Mouse (Mus musculus) heart, postnatal 0 days (tissue): ENCODE measurements around the gene Spata7. TPM values are rescaled to one million over a fixed set of nuclear protein-coding genes. Genes with fewer than 3 reads are reported as not detected.

Experiments
- ATAC-seq: fragments of 200-750 bp; cut with Nextera tagmentation; 2 replicates; pipeline ENCODE4 v1.8.0; 2017; ENCODE audit warnings: low read depth, moderate number of reproducible peaks, moderate library complexity; ENCODE audit not compliant: insufficient read depth
- DNase-seq: peaks from one replicate; pipeline ENCODE4 v3.0.0-alpha.2; 2016; ENCODE audit warnings: low spot score
- H3K27ac ChIP-seq: fragments of 300-500 bp; sonication (generic); 2 replicates; pipeline ENCODE4 v1.5.1; 2014; ENCODE audit warnings: low read depth, mild to moderate bottlenecking
- H3K27me3 ChIP-seq: fragments of 300-500 bp; sonication (generic); 2 replicates; pipeline ENCODE4 v1.6.1; 2014; ENCODE audit warnings: low read length, mixed read lengths; ENCODE audit not compliant: control insufficient read depth, insufficient read depth
- H3K36me3 ChIP-seq: fragments of 300-500 bp; sonication (generic); replicated peaks from 2 replicates; pipeline ENCODE4 v1.6.1; 2014; ENCODE audit warnings: low read length, mixed read lengths; ENCODE audit not compliant: control insufficient read depth, insufficient read depth
- H3K4me1 ChIP-seq: fragments of 300-500 bp; sonication (generic); 2 replicates; pipeline ENCODE4 v1.6.1; 2014; ENCODE audit warnings: antibody characterized with exemption; ENCODE audit not compliant: control insufficient read depth, insufficient read depth
- H3K4me2 ChIP-seq: fragments of 300-500 bp; sonication (generic); 2 replicates; pipeline ENCODE4 v1.6.1; 2014; ENCODE audit warnings: low read depth, mild to moderate bottlenecking, low read length, moderate library complexity
- H3K4me3 ChIP-seq: fragments of 300-500 bp; sonication (generic); 2 replicates; pipeline ENCODE4 v1.5.1; 2014; ENCODE audit warnings: low read depth, low read length
- H3K9ac ChIP-seq: fragments of 300-500 bp; sonication (generic); replicated peaks from 2 replicates; pipeline ENCODE4 v1.6.1; 2014; ENCODE audit warnings: low read depth, low read length, mixed read lengths
- H3K9me3 ChIP-seq: fragments of 300-500 bp; sonication (generic); replicated peaks from 2 replicates; pipeline ENCODE4 v1.6.1; 2016; ENCODE audit warnings: low read length; ENCODE audit not compliant: control insufficient read depth
- CTCF ChIP-seq: IDR thresholded peaks from 2 replicates; pipeline ENCODE4 v1.5.1; 2016; ENCODE audit warnings: antibody characterized with exemption, control low read depth, low read depth
- EP300 ChIP-seq: IDR thresholded peaks from 2 replicates; pipeline ENCODE4 v1.6.1; 2016; ENCODE audit warnings: antibody characterized with exemption, low read depth
- WGBS: fragments of 180-500 bp; shearing (Covaris S2); extraction: QIAGEN DNeasy Blood & Tissue Kit; methylation state at CpG from one replicate; pipeline ENCODE4 v1.1.7; 2014; 5-methylcytosine and 5-hydroxymethylcytosine counted together
- polyA plus RNA-seq: library from polyadenylated mRNA; unstranded; fragments of >200 nt; fragmentation: Nextera tagmentation; extraction: Ambion mirVana; gene quantifications from 2 replicates; pipeline ENCODE4 v1.2.1, GENCODE M21; 2015
- total RNA-seq: library from RNA; depleted of rRNA; stranded (reverse); fragments of >200 nt; gene quantifications from 2 replicates; pipeline ENCODE4 v1.2.3, GENCODE M21; 2014; ENCODE audit warnings: low replicate concordance

Gene Spata7
- total and polyA plus RNA-seq, 2 experiments from 2014 or later, result 3.3 to 8.7 TPM

DNA sequence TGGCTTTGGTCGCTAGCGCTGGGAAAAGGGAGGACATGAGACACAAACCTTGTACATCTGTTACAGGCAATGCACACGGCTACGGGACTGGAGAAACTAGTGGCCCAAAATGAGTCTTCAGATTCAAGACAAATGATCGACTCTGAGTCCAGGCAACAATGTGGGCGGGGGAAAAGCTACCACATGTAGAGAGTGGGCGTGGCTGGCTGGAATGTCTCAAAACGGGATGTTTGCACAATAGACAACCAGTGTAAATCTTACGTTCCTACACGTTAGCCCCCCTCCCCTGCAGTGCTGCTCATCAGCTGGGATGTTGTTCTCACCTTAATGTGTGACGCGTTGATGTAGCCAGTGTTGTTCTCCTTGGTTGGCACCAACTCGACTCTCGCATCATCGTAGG, 54.2 kb downstream of the Spata7 start:
- no peaks in the 10 kb centered on the region for H3K27me3 ChIP-seq
- TF ChIP-seq EP300 (no peak), CTCF (no peak)
- DNase-seq (no peak), ATAC-seq (no peak)
- no peaks in the 10 kb centered on the region for H3K9me3 ChIP-seq
- no peak overlapping the region for H3K27ac ChIP-seq
- 87% methylated on average over 15 of the region's 15 CpGs for WGBS
- peaks cover 9% of the 10 kb centered on the region for H3K4me1 ChIP-seq
- H3K36me3 ChIP-seq, result peaks cover 54% of the 10 kb centered on the region
- no peak overlapping the region for H3K9ac ChIP-seq
- H3K4me3 ChIP-seq, result no peak overlapping the region
- H3K4me2 ChIP-seq, result no peak overlapping the region

DNA sequence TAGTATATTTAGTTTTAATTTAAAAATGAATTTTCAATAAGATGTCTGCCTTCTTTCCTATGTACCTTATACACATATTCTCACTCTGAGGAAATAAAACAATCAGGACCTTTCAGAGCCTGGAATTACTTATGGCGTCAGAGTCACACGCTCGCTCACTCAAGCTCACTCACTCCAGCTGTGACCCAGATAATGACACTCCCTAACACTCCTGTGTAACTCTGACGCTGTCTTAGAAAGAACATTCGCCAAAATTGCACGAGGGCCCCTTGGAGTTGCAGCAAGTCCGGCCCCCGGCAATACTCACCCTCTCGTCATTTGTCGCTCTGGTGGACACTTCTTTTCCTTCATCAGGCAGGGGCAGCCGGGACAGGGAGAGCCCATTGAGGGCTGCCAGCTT, 55.2 kb downstream of the Spata7 start:
- ATAC-seq (peak; percentile 64), DNase-seq (peak; percentile 11)
- Histone ChIP-seq H3K27ac (peak overlapping the region; percentile 41; the same call in 1 of the 2 replicates), H3K4me1 (peaks cover 9% of the 10 kb centered on the region), H3K36me3 (peaks cover 59% of the 10 kb centered on the region), H3K4me3 (no peak overlapping the region), H3K9me3 (no peaks in the 10 kb centered on the region), H3K9ac (no peak overlapping the region), H3K4me2 (peak overlapping the region; percentile 24; the same call in 1 of the 2 replicates), H3K27me3 (no peaks in the 10 kb centered on the region)
- no peak for TF ChIP-seq EP300
- TF ChIP-seq CTCF, result no peak
- WGBS, result 33% methylated on average over 11 of the region's 11 CpGs

- H3K27me3 ChIP-seq, result no peaks in the 10 kb centered on the region
- no peaks in the 10 kb centered on the region for H3K9me3 ChIP-seq
- no peak overlapping the region for H3K4me3 ChIP-seq
- TF ChIP-seq CTCF (no peak), EP300 (no peak)
- ATAC-seq, result no peak
- H3K4me1 ChIP-seq, result peaks cover 9% of the 10 kb centered on the region
- peak overlapping the region; percentile 41; the same call in 1 of the 2 replicates for H3K27ac ChIP-seq
- H3K9ac ChIP-seq, result no peak overlapping the region
- no peak for DNase-seq
- WGBS, result 19% methylated on average over 6 of the region's 6 CpGs
- peak overlapping the region; percentile 24; the same call in 1 of the 2 replicates for H3K4me2 ChIP-seq
- peaks cover 59% of the 10 kb centered on the region for H3K36me3 ChIP-seq
These were observed 55.6 kb downstream of the Spata7 start for GRCm38 (mm10) chr12:98683574-98683973.

DNA sequence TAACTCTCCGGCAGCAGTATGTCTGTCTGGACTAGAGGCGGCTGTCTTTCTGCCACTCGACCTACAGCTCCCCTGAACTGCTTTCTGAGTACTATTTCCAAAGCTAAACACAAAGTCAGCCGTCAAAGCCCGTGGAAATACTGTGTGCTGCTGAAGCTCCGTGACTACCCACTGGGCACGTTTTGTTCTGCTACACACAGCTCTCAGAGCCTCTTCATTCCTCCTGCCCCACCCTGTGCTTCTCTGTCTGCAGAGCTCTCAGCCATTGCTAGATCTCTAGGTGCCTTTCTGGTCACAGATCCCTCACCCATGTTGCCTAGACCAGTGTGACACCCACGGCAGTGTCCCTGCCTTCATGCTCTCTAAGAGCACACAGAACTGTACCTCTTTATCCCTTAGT, 62.3 kb downstream of the Spata7 start:
- no peaks in the 10 kb centered on the region for H3K27me3 ChIP-seq
- no peaks in the 10 kb centered on the region for H3K9me3 ChIP-seq
- DNase-seq (no peak), ATAC-seq (no peak)
- 85% methylated on average over 8 of the region's 8 CpGs for WGBS
- TF ChIP-seq EP300, result no peak
- TF ChIP-seq CTCF, result no peak
- H3K9ac ChIP-seq, result no peak overlapping the region
- no peak overlapping the region for H3K4me3 ChIP-seq
- no peaks in the 10 kb centered on the region for H3K4me1 ChIP-seq
- peaks cover 89% of the 10 kb centered on the region for H3K36me3 ChIP-seq
- no peak overlapping the region for H3K27ac ChIP-seq
- H3K4me2 ChIP-seq, result no peak overlapping the region

- TF ChIP-seq EP300 (no peak), CTCF (no peak)
- H3K27ac ChIP-seq, result no peak overlapping the region
- no peaks in the 10 kb centered on the region for H3K27me3 ChIP-seq
- H3K4me3 ChIP-seq, result no peak overlapping the region
- no peak overlapping the region for H3K9ac ChIP-seq
- H3K4me2 ChIP-seq, result no peak overlapping the region
- no peaks in the 10 kb centered on the region for H3K9me3 ChIP-seq
- DNase-seq (no peak), ATAC-seq (no peak)
- no peaks in the 10 kb centered on the region for H3K4me1 ChIP-seq
- peaks cover 49% of the 10 kb centered on the region for H3K36me3 ChIP-seq
- WGBS, result 46% methylated on average over 5 of the region's 5 CpGs
These were observed 69.2 kb downstream of the Spata7 start for GRCm38 (mm10) chr12:98697202-98697601.

DNA sequence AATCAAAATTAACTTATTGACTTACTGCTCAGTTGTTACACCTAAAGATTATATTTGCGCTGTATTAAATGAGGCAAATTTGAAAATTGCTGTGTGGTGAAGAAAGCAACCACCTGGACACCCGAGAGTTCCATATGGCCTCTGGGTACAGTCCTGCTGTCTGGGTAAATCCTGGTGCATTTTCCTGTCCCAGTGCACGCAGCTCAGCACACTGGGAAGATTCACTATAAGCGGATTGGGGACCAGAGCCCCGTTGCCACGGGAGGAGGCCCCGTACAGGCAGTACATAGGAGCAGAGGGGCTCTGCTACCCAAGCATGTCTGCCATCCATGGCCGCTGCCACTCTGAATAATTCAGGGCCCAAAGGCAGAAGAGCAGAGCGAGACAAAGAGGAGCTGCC, 73.6 kb downstream of the Spata7 start:
- H3K4me3 ChIP-seq, result no peak overlapping the region
- 94% methylated on average over 9 of the region's 9 CpGs for WGBS

More for the DNA sequence above, 73.6 kb downstream of the Spata7 start:
- no peaks in the 10 kb centered on the region for H3K9me3 ChIP-seq
- peaks cover 49% of the 10 kb centered on the region for H3K36me3 ChIP-seq
- no peak overlapping the region for H3K27ac ChIP-seq
- no peaks in the 10 kb centered on the region for H3K4me1 ChIP-seq
- no peak for ATAC-seq
- no peak overlapping the region for H3K9ac ChIP-seq
- TF ChIP-seq EP300 (no peak), CTCF (no peak)
- no peaks in the 10 kb centered on the region for H3K27me3 ChIP-seq
- DNase-seq, result no peak
- H3K4me2 ChIP-seq, result no peak overlapping the region
